Mouse (Mus musculus) liver, embryonic 14 days (tissue): Measurements from ENCODE around the gene Pick1. TPM values are rescaled to one million over a fixed set of nuclear protein-coding genes. Genes with fewer than 3 reads are reported as not detected.

ENCODE experiments used
- polyA plus RNA-seq: library from polyadenylated mRNA; depleted of rRNA; stranded (reverse); fragments of >200 nt; gene quantifications from 2 replicates; pipeline ENCODE4 v1.2.3, GENCODE M21; 2012; rRNA removed

Gene Pick1
- polyA plus RNA-seq = 11.5 and 12.3 TPM in 2 replicates

DNA sequence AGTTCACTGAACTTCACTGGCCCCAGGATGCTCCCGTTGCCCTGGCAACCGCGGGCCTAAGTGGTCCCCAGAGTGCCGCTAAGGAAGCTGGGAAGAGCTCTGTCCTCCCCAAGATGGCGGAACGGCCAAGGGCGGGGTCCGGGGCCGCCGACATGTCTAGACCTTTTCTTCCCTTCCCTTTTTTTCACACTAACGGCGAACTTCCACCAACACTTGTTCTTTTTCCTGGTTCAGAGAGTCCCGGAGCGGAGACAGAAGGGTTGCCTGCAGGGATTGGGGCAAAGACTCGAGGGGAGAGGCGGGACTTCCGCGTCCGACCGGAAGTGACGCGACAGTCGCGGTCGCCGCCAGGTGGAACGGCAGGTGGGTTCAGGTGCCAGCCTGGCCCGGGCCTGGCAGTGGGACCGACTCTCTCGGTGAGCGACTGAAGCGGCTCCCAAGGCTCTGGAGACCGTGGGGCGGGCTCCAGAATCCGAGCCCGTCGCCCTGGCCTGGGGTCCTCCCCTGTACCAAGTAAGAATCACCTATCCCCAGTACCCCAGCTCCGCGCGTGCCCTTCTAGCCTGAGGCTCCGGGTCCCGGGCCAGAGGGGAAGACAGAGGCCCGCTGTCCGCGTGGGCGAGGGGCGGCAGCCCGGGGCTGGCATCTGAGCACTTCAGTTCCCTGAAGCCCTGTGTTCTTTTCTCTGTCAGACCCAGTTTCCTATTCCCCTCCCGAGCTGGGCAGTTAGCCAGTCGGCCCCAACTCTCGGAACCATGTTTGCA, at the start of gene Pick1, which contains the start of gene Gm49486:
Gene Pick1 (plus strand): TSS at position 116 of the 764 bp plus-strand sequence.
Gene Gm49486 (plus strand): TSS at position 334 of the 764 bp plus-strand sequence.

DNA sequence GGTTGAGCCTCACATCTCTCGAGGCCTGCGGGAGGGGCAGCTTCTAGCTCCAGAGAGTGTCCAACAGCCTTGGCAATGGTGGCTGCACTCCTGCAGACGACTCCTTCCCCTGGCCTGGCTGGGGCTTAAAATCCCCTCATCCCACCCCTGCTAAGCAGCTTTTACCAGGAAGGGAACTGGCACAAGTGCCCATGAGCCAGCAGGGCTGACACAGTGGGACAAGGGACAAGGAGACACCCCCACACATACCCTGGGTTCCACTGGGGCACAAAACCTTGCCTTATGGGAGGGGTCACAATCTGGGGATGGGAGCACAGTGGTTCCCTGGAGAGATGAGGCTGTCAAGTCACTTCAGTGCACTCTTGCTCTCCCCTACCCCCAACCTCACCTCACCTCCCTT, 25.7 kb downstream of the Pick1 start, which contains the start of gene Slc16a8:
Gene Slc16a8 (minus strand): TSS at position 101 of the 400 bp plus-strand sequence.

DNA sequence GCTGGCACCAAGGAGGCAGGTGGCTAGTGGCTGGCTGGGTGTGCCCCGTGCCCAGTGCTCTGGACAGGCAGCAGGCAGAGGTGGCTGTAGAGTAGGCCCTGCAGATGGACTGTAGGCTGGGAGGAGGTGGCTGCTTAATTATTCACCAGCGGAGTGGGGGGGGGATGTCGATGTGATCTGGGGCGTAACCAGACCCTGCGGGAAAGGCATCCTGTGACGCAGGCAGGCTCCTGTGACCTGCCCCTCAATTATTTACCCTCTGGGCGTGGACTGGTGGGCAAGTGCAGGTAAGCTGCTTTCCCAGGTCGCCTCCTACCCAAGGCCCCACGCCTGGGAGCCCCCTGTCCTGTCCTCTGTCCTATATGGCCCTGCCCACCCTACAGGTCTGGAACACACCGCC, 56.4 kb downstream of the Pick1 start, which contains the start of gene Baiap2l2:
Gene Baiap2l2 (minus strand): TSS at position 139 of the 400 bp plus-strand sequence.

Other genes starting within 250 kb of the Pick1 start
- gene H1f0, start 200.7 kb upstream of the Pick1 start, polyA plus RNA-seq = 61.4 and 66.7 TPM in 2 replicates
- gene Galr3, start 187.3 kb upstream of the Pick1 start, polyA plus RNA-seq = 0.19 and 0.29 TPM in 2 replicates
- gene Ankrd54, start 166.3 kb upstream of the Pick1 start, polyA plus RNA-seq = 33.1 and 40.3 TPM in 2 replicates
- gene Eif3l, start 154.0 kb upstream of the Pick1 start, polyA plus RNA-seq = 93.1 and 113 TPM in 2 replicates
- 1.4 and 1.6 TPM in 2 replicates for gene Micall1, start 120.3 kb upstream of the Pick1 start, polyA plus RNA-seq
- gene Polr2f, start 88.2 kb upstream of the Pick1 start, polyA plus RNA-seq = 120 and 139 TPM in 2 replicates
- 0.21 and 0.23 TPM in 2 replicates for gene 1700088E04Rik, start 87.9 kb upstream of the Pick1 start, polyA plus RNA-seq
- 0.09 and 0.12 TPM in 2 replicates for gene Sox10, start 63.9 kb upstream of the Pick1 start, polyA plus RNA-seq
- gene Gm49486, start 218 bp downstream of the Pick1 start, polyA plus RNA-seq = 0.03 TPM in 1 of 2 replicates, not detected in the other
- gene Slc16a8, start 25.6 kb downstream of the Pick1 start, polyA plus RNA-seq = not detected in 2 replicates
- 3.3 and 3.4 TPM in 2 replicates for gene Baiap2l2, start 56.4 kb downstream of the Pick1 start, polyA plus RNA-seq
- 8.4 and 10.3 TPM in 2 replicates for gene Pla2g6, start 99.2 kb downstream of the Pick1 start, polyA plus RNA-seq
- gene Maff, start 117.4 kb downstream of the Pick1 start, polyA plus RNA-seq = 2.3 and 2.5 TPM in 2 replicates
- gene Tmem184b, start 174.4 kb downstream of the Pick1 start, polyA plus RNA-seq = 6.5 and 6.6 TPM in 2 replicates
- gene Csnk1e, start 226.4 kb downstream of the Pick1 start, polyA plus RNA-seq = 9.3 and 9.7 TPM in 2 replicates